Mouse (Mus musculus) heart, postnatal 14 days (tissue): Measurements from ENCODE around the gene Pdpk1. TPM values are rescaled to one million over a fixed set of nuclear protein-coding genes. Genes with fewer than 3 reads are reported as not detected.
A peak's percentile ranks its signal among the peaks of the same experiment; 100 is the strongest.
"Not testable (repeated sequence)": the region's sequence is repeated elsewhere in the genome, so short reads cannot be mapped to it uniquely, and the experiment has no call there.

Experiments
- DNase-seq, 2 experiments: peaks; one replicate each; pipeline ENCODE4 v3.0.0; 2021 to 2022
- intact Hi-C: fragments of 180-260 bp; cut with DNase I; formaldehyde crosslinking; loops from one replicate; pipeline ENCODE4 v1.15.1; 2025
- total RNA-seq, 2 experiments: library from RNA; stranded (reverse); gene quantifications; 2 replicates each; pipeline ENCODE4 v1.2.3; 2021

Gene Pdpk1
- total RNA-seq, 2 experiments from 2014 or later, result 46.2 to 47.8 TPM

GRCm38 (mm10) chr17:24132919-24133318 is 17.8 kb downstream of the Pdpk1 start:
- intact Hi-C loops, DNase-seq: not testable (repeated sequence)

GRCm38 (mm10) chr17:24131570-24131969 is 19.2 kb downstream of the Pdpk1 start:
- intact Hi-C loops, result no loop called here
- no peak for DNase-seq

GRCm38 (mm10) chr17:24129246-24129645 is 21.5 kb downstream of the Pdpk1 start:
- intact Hi-C loops, DNase-seq: not testable (repeated sequence)

GRCm38 (mm10) chr17:24127592-24127991 is 23.1 kb downstream of the Pdpk1 start:
- no peak for DNase-seq
- intact Hi-C loops, result no loop called here

- intact Hi-C loops, result no loop called here
- no peak for DNase-seq
These were observed 23.9 kb downstream of the Pdpk1 start for GRCm38 (mm10) chr17:24126801-24127200.

GRCm38 (mm10) chr17:24119446-24119845 is 31.3 kb downstream of the Pdpk1 start:
- no peak for DNase-seq
- intact Hi-C loops, result no loop called here

GRCm38 (mm10) chr17:24113031-24113430 is 37.7 kb downstream of the Pdpk1 start:
- DNase-seq, result no peak
- intact Hi-C loops, result no loop called here

- DNase-seq, result no peak
These were observed 39.5 kb downstream of the Pdpk1 start for GRCm38 (mm10) chr17:24111256-24111655.

GRCm38 (mm10) chr17:24108896-24109295 is 41.8 kb downstream of the Pdpk1 start:
- no peak for DNase-seq
- intact Hi-C loops, result no loop called here

More at GRCm38 (mm10) chr17:24111256-24111655, 39.5 kb downstream of the Pdpk1 start:
- intact Hi-C loops, result no loop called here

GRCm38 (mm10) chr17:24105111-24105510 is 45.6 kb downstream of the Pdpk1 start:
- no peak for DNase-seq

GRCm38 (mm10) chr17:24098354-24098753 is 52.4 kb downstream of the Pdpk1 start:
- intact Hi-C loops, result no loop called here
- DNase-seq, result no peak

More at GRCm38 (mm10) chr17:24105111-24105510, 45.6 kb downstream of the Pdpk1 start:
- intact Hi-C loops, result no loop called here

GRCm38 (mm10) chr17:24090575-24090974 is 60.1 kb downstream of the Pdpk1 start:
- intact Hi-C loops, result no loop called here
- no peak for DNase-seq

GRCm38 (mm10) chr17:24086399-24086798 is 64.3 kb downstream of the Pdpk1 start:
- intact Hi-C loops, DNase-seq: not testable (repeated sequence)

- DNase-seq, result no peak
- intact Hi-C loops, result no loop called here
These were observed 66.1 kb downstream of the Pdpk1 start for GRCm38 (mm10) chr17:24084593-24084992.

- no peak for DNase-seq
- intact Hi-C loops, result no loop called here
These were observed 73.6 kb downstream of the Pdpk1 start for GRCm38 (mm10) chr17:24077101-24077500.

- peak; percentile 91 to 96 for DNase-seq
- intact Hi-C loops, result loop anchor here (2.0 kb wide), 1 partner anchor 68 kb away; no protein-coding TSS in a partner anchor
These were observed 77.6 kb downstream of the Pdpk1 start, which contains the start of gene Kctd5 for GRCm38 (mm10) chr17:24072919-24073696. Gene Kctd5 (minus strand): TSS chr17:24073485.

- DNase-seq, result no peak
- intact Hi-C loops, result no loop called here
These were observed 81.2 kb downstream of the Pdpk1 start for GRCm38 (mm10) chr17:24069531-24069930.

GRCm38 (mm10) chr17:24068271-24068670 is 82.5 kb downstream of the Pdpk1 start:
- intact Hi-C loops, result no loop called here
- DNase-seq, result no peak

- no peak for DNase-seq
- intact Hi-C loops, result no loop called here
These were observed 88.1 kb downstream of the Pdpk1 start for GRCm38 (mm10) chr17:24062459-24063155.

GRCm38 (mm10) chr17:24057730-24058245 is 92.9 kb downstream of the Pdpk1 start:
- intact Hi-C loops, result no loop called here
- DNase-seq, result no peak
